Mouse (Mus musculus) intestine, embryonic 16.5 days (tissue): ENCODE data around the gene Tbl3. TPM values are rescaled to one million over a fixed set of nuclear protein-coding genes. Genes with fewer than 3 reads are reported as not detected.

Experiments used
- ATAC-seq: fragments of 200-750 bp; cut with Nextera tagmentation; 2 replicates; pipeline ENCODE4 v1.8.0; 2017; ENCODE audit warnings: moderate TSS enrichment, moderate library complexity
- H3K27ac ChIP-seq: fragments of 300-500 bp; sonication (generic); 2 replicates; pipeline ENCODE4 v1.5.1; 2014; ENCODE audit warnings: mild to moderate bottlenecking, low read length
- H3K27me3 ChIP-seq: fragments of 300-500 bp; sonication (generic); replicated peaks from 2 replicates; pipeline ENCODE4 v1.6.1; 2014; ENCODE audit warnings: low read length, control low read depth, mixed read lengths; ENCODE audit not compliant: control insufficient read depth, insufficient read depth
- H3K36me3 ChIP-seq: fragments of 300-500 bp; sonication (generic); 2 replicates; pipeline ENCODE4 v1.6.1; 2014; ENCODE audit warnings: low read length, control low read depth; ENCODE audit not compliant: control insufficient read depth, insufficient read depth
- H3K4me1 ChIP-seq: fragments of 300-500 bp; sonication (generic); 2 replicates; pipeline ENCODE4 v1.6.1; 2014; ENCODE audit warnings: low read length, control low read depth, mixed read lengths; ENCODE audit not compliant: control insufficient read depth, insufficient read depth
- H3K4me2 ChIP-seq: fragments of 300-500 bp; sonication (generic); 2 replicates; pipeline ENCODE4 v1.6.1; 2014; ENCODE audit warnings: low read depth, low read length, control low read depth
- H3K4me3 ChIP-seq: fragments of 300-500 bp; sonication (generic); 2 replicates; pipeline ENCODE4 v1.5.1; 2014; ENCODE audit warnings: mild to moderate bottlenecking, low read length
- H3K9ac ChIP-seq: fragments of 300-500 bp; sonication (generic); 2 replicates; pipeline ENCODE4 v1.6.1; 2014; ENCODE audit warnings: low read depth, low read length
- H3K9me3 ChIP-seq: fragments of 300-500 bp; sonication (generic); 2 replicates; pipeline ENCODE4 v1.6.1; 2016; ENCODE audit warnings: low read length, control low read depth; ENCODE audit not compliant: control insufficient read depth
- WGBS: fragments of 180-500 bp; shearing (Covaris S2); extraction: QIAGEN DNeasy Blood & Tissue Kit; methylation state at CpG from one replicate; pipeline ENCODE4 v1.1.7; 2014; 5-methylcytosine and 5-hydroxymethylcytosine counted together
- polyA plus RNA-seq: library from polyadenylated mRNA; unstranded; fragments of >200 nt; fragmentation: Nextera tagmentation; extraction: Ambion mirVana; gene quantifications from 2 replicates; pipeline ENCODE4 v1.2.1, GENCODE M21; 2015

Tbl3 gene
- polyA plus RNA-seq, 1 experiment from 2014 or later: 68.4 TPM

DNA sequence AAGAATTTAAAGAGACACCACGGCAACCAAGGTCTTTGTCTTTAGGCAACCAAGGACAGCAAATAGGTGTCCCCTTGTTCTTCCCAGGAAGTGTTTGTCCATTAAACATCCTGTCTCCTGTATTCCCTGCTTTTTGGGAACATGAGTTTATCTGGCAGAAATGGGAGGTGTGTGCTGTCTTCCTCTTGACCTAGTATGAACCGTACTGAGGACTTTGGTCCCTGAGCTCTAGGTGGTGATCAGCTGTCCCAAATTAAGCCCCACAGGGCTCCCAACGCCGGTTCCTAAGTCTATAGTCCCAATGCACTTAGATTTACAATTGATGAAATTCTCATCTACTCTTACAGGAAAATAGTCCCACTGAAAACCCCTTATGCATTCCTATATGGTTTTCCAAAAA, 56.7 kb downstream of the Tbl3 start:
- H3K9me3 ChIP-seq: no peaks in the 10 kb centered on the region
- ATAC-seq: no peak
- H3K27me3 ChIP-seq: no peaks in the 10 kb centered on the region
- 73% methylated on average over 4 of the region's 4 CpGs for WGBS
- peak overlapping the region; percentile 99; the same call in 1 of the 2 replicates for H3K4me2 ChIP-seq
- H3K27ac ChIP-seq: no peak overlapping the region
- peaks cover 28% of the 10 kb centered on the region for H3K4me1 ChIP-seq
- H3K36me3 ChIP-seq: no peaks in the 10 kb centered on the region
- no peak overlapping the region for H3K4me3 ChIP-seq
- peak overlapping the region; percentile 91; the same call in 1 of the 2 replicates for H3K9ac ChIP-seq

- Histone ChIP-seq H3K36me3 (no peaks in the 10 kb centered on the region), H3K27me3 (no peaks in the 10 kb centered on the region), H3K4me3 (peak within 1 kb of the TSS; percentile 89), H3K9ac (peak within 1 kb of the TSS; percentile 91), H3K9me3 (no peaks in the 10 kb centered on the region), H3K4me1 (peaks cover 33% of the 10 kb centered on the region), H3K27ac (peak within 1 kb of the TSS; percentile 61), H3K4me2 (peak within 1 kb of the TSS; percentile 99)
- peak; percentile 75 for ATAC-seq
- 2% methylated on average over 41 of the region's 41 CpGs for WGBS
Measured at GRCm38 (mm10) chr17:24650070-24650616, 57.3 kb downstream of the Tbl3 start, which contains the start of gene Slc9a3r2. Gene Slc9a3r2, minus strand, starts transcription at chr17:24650327.

DNA sequence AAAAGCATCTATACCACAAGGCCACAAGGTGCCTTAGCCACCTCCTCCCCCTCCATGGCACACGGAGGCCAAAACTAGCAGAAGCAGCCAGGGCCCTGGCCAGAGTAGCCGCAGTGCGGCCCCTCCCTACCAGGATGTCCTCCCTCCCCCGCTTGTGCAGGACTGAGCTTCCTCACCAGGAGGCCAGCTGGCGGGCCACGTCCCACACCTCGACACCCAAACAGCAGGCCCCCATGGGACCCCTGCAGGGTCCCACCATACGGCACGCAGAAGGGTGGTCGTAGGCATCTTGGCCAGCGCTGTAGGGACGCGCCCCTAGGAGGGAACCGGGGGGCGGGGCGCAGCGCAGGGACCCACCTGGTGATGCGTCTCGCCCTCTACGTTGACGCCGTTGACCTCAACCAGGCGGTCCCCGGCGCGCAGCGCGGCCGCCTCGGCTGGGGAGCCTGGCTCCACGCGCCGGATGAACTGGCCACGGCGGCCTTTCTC, 57.8 kb downstream of the Tbl3 start:
- peak overlapping the region; percentile 61 for H3K27ac ChIP-seq
- H3K9me3 ChIP-seq: no peaks in the 10 kb centered on the region
- H3K36me3 ChIP-seq: no peaks in the 10 kb centered on the region
- H3K4me1 ChIP-seq: peaks cover 38% of the 10 kb centered on the region
- peak overlapping the region; percentile 91 for H3K9ac ChIP-seq
- H3K4me2 ChIP-seq: peak overlapping the region; percentile 99
- WGBS: under 1% methylated on average over 35 of the region's 35 CpGs
- ATAC-seq: peak; percentile 33
- H3K4me3 ChIP-seq: peak overlapping the region; percentile 89
- no peaks in the 10 kb centered on the region for H3K27me3 ChIP-seq

- Histone ChIP-seq H3K27me3 (no peaks in the 10 kb centered on the region), H3K4me3 (peak overlapping the region; percentile 89), H3K27ac (no peak overlapping the region), H3K9me3 (no peaks in the 10 kb centered on the region), H3K4me1 (peaks cover 45% of the 10 kb centered on the region), H3K9ac (peak overlapping the region; percentile 91; the same call in 1 of the 2 replicates), H3K4me2 (peak overlapping the region; percentile 99), H3K36me3 (no peaks in the 10 kb centered on the region)
- WGBS: 79% methylated on average over 10 of the region's 10 CpGs
- no peak for ATAC-seq
Measured at GRCm38 (mm10) chr17:24648731-24649377, 58.6 kb downstream of the Tbl3 start.

Other genes with a start within 250 kb of the Tbl3 start
- 26.1 and 27.1 TPM in 2 replicates for gene E4f1, start 237.3 kb downstream of the Tbl3 start, polyA plus RNA-seq
- gene Pgp, start 237.3 kb downstream of the Tbl3 start, polyA plus RNA-seq: 83.8 and 87.1 TPM in 2 replicates
- gene Bricd5, start 233.8 kb downstream of the Tbl3 start, polyA plus RNA-seq: 0.34 and 0.40 TPM in 2 replicates
- 25.1 and 26.0 TPM in 2 replicates for gene Mlst8, start 228.6 kb downstream of the Tbl3 start, polyA plus RNA-seq
- 1.1 and 1.4 TPM in 2 replicates for gene Caskin1, start 219.1 kb downstream of the Tbl3 start, polyA plus RNA-seq
- gene Traf7, start 179.7 kb downstream of the Tbl3 start, polyA plus RNA-seq: 81.9 and 87.6 TPM in 2 replicates
- gene Rab26, start 173.4 kb downstream of the Tbl3 start, polyA plus RNA-seq: 5.2 and 6.6 TPM in 2 replicates
- 12.2 and 13.5 TPM in 2 replicates for gene Pkd1, start 157.8 kb downstream of the Tbl3 start, polyA plus RNA-seq
- 38.5 and 41.8 TPM in 2 replicates for gene Tsc2, start 75.0 kb downstream of the Tbl3 start, polyA plus RNA-seq
- gene Nthl1, start 75.0 kb downstream of the Tbl3 start, polyA plus RNA-seq: 17.2 and 18.1 TPM in 2 replicates
- 37.5 and 38.6 TPM in 2 replicates for gene Slc9a3r2, start 57.3 kb downstream of the Tbl3 start, polyA plus RNA-seq
- gene Npw, start 49.2 kb downstream of the Tbl3 start, polyA plus RNA-seq: 0.29 TPM in 1 of 2 replicates, not detected in the other
- 11.0 and 15.4 TPM in 2 replicates for gene Zfp598, start 38.0 kb downstream of the Tbl3 start, polyA plus RNA-seq
- gene Syngr3, start 17.7 kb downstream of the Tbl3 start, polyA plus RNA-seq: 6.0 and 6.9 TPM in 2 replicates
- gene Gfer, start 11.5 kb downstream of the Tbl3 start, polyA plus RNA-seq: 47.3 and 48.5 TPM in 2 replicates
- 17.7 and 19.0 TPM in 2 replicates for gene Noxo1, start 11.4 kb downstream of the Tbl3 start, polyA plus RNA-seq
- gene Rnf151, start 10.4 kb upstream of the Tbl3 start, polyA plus RNA-seq: 0.15 TPM in 1 of 2 replicates, not detected in the other
- 1,425 and 1,515 TPM in 2 replicates for gene Rps2, start 10.5 kb upstream of the Tbl3 start, polyA plus RNA-seq
- gene Ndufb10, start 16.8 kb upstream of the Tbl3 start, polyA plus RNA-seq: 376 and 382 TPM in 2 replicates
- gene Rpl3l, start 20.2 kb upstream of the Tbl3 start, polyA plus RNA-seq: not detected in 2 replicates
- gene Msrb1, start 29.0 kb upstream of the Tbl3 start, polyA plus RNA-seq: 28.8 and 32.8 TPM in 2 replicates
- gene Hs3st6, start 45.3 kb upstream of the Tbl3 start, polyA plus RNA-seq: 0.28 and 0.39 TPM in 2 replicates
- gene Meiob, start 96.6 kb upstream of the Tbl3 start, polyA plus RNA-seq: not detected in 2 replicates
- gene Hagh, start 132.5 kb upstream of the Tbl3 start, polyA plus RNA-seq: 86.5 and 95.5 TPM in 2 replicates
- 115 and 132 TPM in 2 replicates for gene Fahd1, start 142.7 kb upstream of the Tbl3 start, polyA plus RNA-seq
- 6.2 and 7.4 TPM in 2 replicates for gene Igfals, start 158.3 kb upstream of the Tbl3 start, polyA plus RNA-seq
- gene Nubp2, start 178.7 kb upstream of the Tbl3 start, polyA plus RNA-seq: 58.9 and 61.3 TPM in 2 replicates
- gene Spsb3, start 179.0 kb upstream of the Tbl3 start, polyA plus RNA-seq: 33.9 and 34.4 TPM in 2 replicates
- gene Eme2, start 187.4 kb upstream of the Tbl3 start, polyA plus RNA-seq: 28.3 and 33.0 TPM in 2 replicates
- 121 and 129 TPM in 2 replicates for gene Mrps34, start 187.5 kb upstream of the Tbl3 start, polyA plus RNA-seq
- 76.8 and 77.1 TPM in 2 replicates for gene Nme3, start 188.8 kb upstream of the Tbl3 start, polyA plus RNA-seq
- gene Mapk8ip3, start 229.3 kb upstream of the Tbl3 start, polyA plus RNA-seq: 20.2 and 21.8 TPM in 2 replicates